In genomic region chr5:150713431-150713830, GRCm38 (mm10) we compare ENCODE assay signal across 24 mouse cellular contexts. TPM values are rescaled to one million over a fixed set of nuclear protein-coding genes. Genes with fewer than 3 reads are reported as not detected.
DNase-seq lines count a peak whose midpoint lies in the region; ATAC-seq and TF ChIP-seq lines count a peak whose summit lies in the region.
"Had no signal": no experiment of that assay in that cellular context is flagged by ENCODE, and none has a peak within 500 bp of the region (broad histone marks: within the 10 kb centered on the region; RNA-seq: fewer than 3 reads in every experiment).

No protein-coding gene starts in this region.

- no peak for TF ChIP-seq CTCF in intestine, postnatal 0 days (IDR thresholded peaks at IDR 0.05; ENCODE audit: low read depth)

- H3K9me3 ChIP-seq in intestine, embryonic 16.5 days (ENCODE audit: control insufficient read depth, low read length): no peaks in the 10 kb centered on the region
- H3K9me3 ChIP-seq in intestine, postnatal 0 days (ENCODE audit: control insufficient read depth): no peaks in the 10 kb centered on the region
- H3K9me3 ChIP-seq in lung, embryonic 16.5 days (ENCODE audit: control insufficient read depth, low read length): no peaks in the 10 kb centered on the region
- H3K9me3 ChIP-seq in forebrain, embryonic 11.5 days (ENCODE audit: control insufficient read depth, low read length): no peaks in the 10 kb centered on the region
- H3K9me3 ChIP-seq: G1E; hindbrain, embryonic 15.5 days; liver, embryonic 13.5 days; stomach, embryonic 15.5 days had no signal

- no peaks in the 10 kb centered on the region; the same call in none of the 2 replicates for H3K4me1 ChIP-seq in intestine, embryonic 16.5 days (ENCODE audit: control insufficient read depth, insufficient read depth, low read length)
- H3K4me1 ChIP-seq in intestine, postnatal 0 days (replicated peaks; ENCODE audit: control insufficient read depth, insufficient read depth, low read length): no peaks in the 10 kb centered on the region; the same call in 1 of the 2 replicates
- peaks cover 15% of the 10 kb centered on the region for H3K4me1 ChIP-seq in lung, embryonic 16.5 days (replicated peaks; ENCODE audit: control insufficient read depth, insufficient read depth, low read length)
- no peaks in the 10 kb centered on the region for H3K4me1 ChIP-seq in forebrain, embryonic 11.5 days (replicated peaks; ENCODE audit: control insufficient read depth, insufficient read depth, low read length)
- H3K4me1 ChIP-seq: hindbrain, embryonic 15.5 days; stomach, embryonic 15.5 days had no signal

- no peaks in the 10 kb centered on the region for H3K27me3 ChIP-seq in intestine, embryonic 16.5 days (replicated peaks; ENCODE audit: control insufficient read depth, insufficient read depth, low read length)
- no peaks in the 10 kb centered on the region for H3K27me3 ChIP-seq in intestine, postnatal 0 days (replicated peaks; ENCODE audit: control insufficient read depth, insufficient read depth, low read length)
- no peaks in the 10 kb centered on the region for H3K27me3 ChIP-seq in lung, embryonic 16.5 days (ENCODE audit: control insufficient read depth, insufficient read depth, low read depth, low read length)
- no peaks in the 10 kb centered on the region for H3K27me3 ChIP-seq in forebrain, embryonic 11.5 days (ENCODE audit: control insufficient read depth, insufficient read depth, low read length)
- H3K27me3 ChIP-seq: CH12.LX; hindbrain, embryonic 15.5 days; liver, embryonic 13.5 days; stomach, embryonic 15.5 days had no signal

- DNase-seq in lung, adult 18-20 months: no peak
- peak; percentile 7 for DNase-seq in lung, postnatal 36 days
- no peak for DNase-seq in forebrain, embryonic 11.5 days (ENCODE audit: low spot score)
- DNase-seq in urinary bladder, postnatal 36 days (ENCODE audit: low spot score in 2 of 2): no peak
- DNase-seq: adrenal gland, postnatal 10 days; B cell, adult 2 months; cerebellum, adult 8-10 months; heart, postnatal 4 days; kidney, adult 9 months; kidney, postnatal 36 days; layer of hippocampus, postnatal 36 days; liver, embryonic 13.5 days; right cerebral cortex, postnatal 4 days; thymus, adult 2 months; thymus, postnatal 4 days had no signal

- H3K36me3 ChIP-seq in intestine, embryonic 16.5 days (ENCODE audit: control insufficient read depth, insufficient read depth, low read length): no peaks in the 10 kb centered on the region
- no peaks in the 10 kb centered on the region for H3K36me3 ChIP-seq in intestine, postnatal 0 days (ENCODE audit: control insufficient read depth, insufficient read depth)
- no peaks in the 10 kb centered on the region for H3K36me3 ChIP-seq in lung, embryonic 16.5 days (ENCODE audit: control insufficient read depth, insufficient read depth, low read length)
- H3K36me3 ChIP-seq in forebrain, embryonic 11.5 days (ENCODE audit: control insufficient read depth, insufficient read depth, low read length): no peaks in the 10 kb centered on the region
- H3K36me3 ChIP-seq: hindbrain, embryonic 15.5 days; liver, embryonic 13.5 days; stomach, embryonic 15.5 days had no signal

- H3K4me3 ChIP-seq in intestine, embryonic 16.5 days (ENCODE audit: low read length): no peak overlapping the region
- H3K4me3 ChIP-seq in intestine, postnatal 0 days (ENCODE audit: low read depth, low read length): no peak overlapping the region
- H3K4me3 ChIP-seq in lung, embryonic 16.5 days (ENCODE audit: low read length): no peak overlapping the region
- no peak overlapping the region for H3K4me3 ChIP-seq in forebrain, embryonic 11.5 days (ENCODE audit: low read depth, low read length)
- H3K4me3 ChIP-seq: hindbrain, embryonic 15.5 days; liver, embryonic 13.5 days; stomach, embryonic 15.5 days had no signal

- H3K27ac ChIP-seq in intestine, embryonic 16.5 days (ENCODE audit: low read length): no peak overlapping the region
- no peak overlapping the region for H3K27ac ChIP-seq in intestine, postnatal 0 days (ENCODE audit: low read depth, low read length)
- no peak overlapping the region for H3K27ac ChIP-seq in lung, embryonic 16.5 days (ENCODE audit: low read length)
- no peak overlapping the region for H3K27ac ChIP-seq in forebrain, embryonic 11.5 days (ENCODE audit: low read depth, low read length)
- H3K27ac ChIP-seq: hindbrain, embryonic 15.5 days; liver, embryonic 13.5 days; stomach, embryonic 15.5 days had no signal

- H3K4me2 ChIP-seq in intestine, embryonic 16.5 days (ENCODE audit: low read depth, low read length): no peak overlapping the region
- H3K4me2 ChIP-seq in intestine, postnatal 0 days (replicated peaks; ENCODE audit: low read depth): no peak overlapping the region
- no peak overlapping the region for H3K4me2 ChIP-seq in lung, embryonic 16.5 days (ENCODE audit: low read depth, low read length)
- no peak overlapping the region for H3K4me2 ChIP-seq in forebrain, embryonic 11.5 days (ENCODE audit: low read depth, low read length, severe bottlenecking)
- H3K4me2 ChIP-seq: hindbrain, embryonic 15.5 days; liver, embryonic 13.5 days; midbrain, embryonic 11.5 days; stomach, embryonic 15.5 days had no signal

- peak; percentile 19; the same call in 1 of the 2 replicates for ATAC-seq in intestine, embryonic 16.5 days
- no peak for ATAC-seq in intestine, postnatal 0 days
- peak; percentile 88 for ATAC-seq in lung, embryonic 16.5 days (ENCODE audit: low read depth)
- ATAC-seq in forebrain, embryonic 11.5 days (replicated peaks; ENCODE audit: low FRiP score): no peak
- ATAC-seq: activated CD4-positive, CD25-positive, alpha-beta regulatory T cell, adult 4 months had no signal

- H3K9ac ChIP-seq in intestine, embryonic 16.5 days (ENCODE audit: low read depth, low read length): no peak overlapping the region
- no peak overlapping the region for H3K9ac ChIP-seq in intestine, postnatal 0 days (ENCODE audit: low read depth, low read length)
- no peak overlapping the region for H3K9ac ChIP-seq in lung, embryonic 16.5 days (ENCODE audit: low read length)
- no peak overlapping the region for H3K9ac ChIP-seq in forebrain, embryonic 11.5 days (ENCODE audit: low read length)
- H3K9ac ChIP-seq: hindbrain, embryonic 15.5 days; liver, embryonic 13.5 days; stomach, embryonic 15.5 days had no signal

RNA-seq across cellular contexts. Expression of gene Pds5b, which starts 39.9 kb away (rescaled TPM):
- polyA plus RNA-seq in intestine, embryonic 16.5 days (2015; fragmentation: Nextera tagmentation; extraction: Ambion mirVana): 14.2 and 15.3 TPM in 2 replicates
- 6.7 and 8.5 TPM in 2 replicates for polyA plus RNA-seq in intestine, postnatal 0 days (2015; fragmentation: Nextera tagmentation; extraction: Ambion mirVana)
- 32.0 and 32.1 TPM in 2 replicates for polyA plus RNA-seq in lung, embryonic 16.5 days (2015; fragmentation: Nextera tagmentation; extraction: Ambion mirVana)
- polyA plus RNA-seq in forebrain, embryonic 11.5 days (2014; fragmentation: Nextera tagmentation; extraction: Ambion mirVana): 49.0 and 50.4 TPM in 2 replicates

RNA-seq across cellular contexts. Expression of gene N4bp2l2, which starts 47.4 kb away (rescaled TPM):
- 32.6 and 33.1 TPM in 2 replicates for polyA plus RNA-seq in intestine, embryonic 16.5 days (2015; fragmentation: Nextera tagmentation; extraction: Ambion mirVana)
- polyA plus RNA-seq in intestine, postnatal 0 days (2015; fragmentation: Nextera tagmentation; extraction: Ambion mirVana): 38.3 and 43.2 TPM in 2 replicates
- polyA plus RNA-seq in lung, embryonic 16.5 days (2015; fragmentation: Nextera tagmentation; extraction: Ambion mirVana): 36.0 and 42.0 TPM in 2 replicates
- 38.0 and 43.8 TPM in 2 replicates for polyA plus RNA-seq in forebrain, embryonic 11.5 days (2014; fragmentation: Nextera tagmentation; extraction: Ambion mirVana)

Comparison
In these comparisons a context has a peak if more than half of its experiments do, and no peak if none do; other contexts are left out.
1. ATAC-seq: peak in intestine, embryonic 16.5 days (single experiment) and lung, embryonic 16.5 days (single experiment); none in intestine, postnatal 0 days (single experiment) and forebrain, embryonic 11.5 days (single experiment).